Mouse (Mus musculus) CH12.LX (cell line): ENCODE data around the gene Ms4a18.

ENCODE experiments used
- MEF2A ChIP-seq: IDR thresholded peaks from 2 replicates; pipeline ENCODE4 v1.6.1; 2014; ENCODE audit warnings: low read depth, mild to moderate bottlenecking, inconsistent platforms, low read length, improper control_type of control experiment, borderline replicate concordance
- ZNF384 ChIP-seq: IDR thresholded peaks from 2 replicates; pipeline ENCODE4 v1.6.1; 2012; ENCODE audit warnings: low read depth, low read length, improper control_type of control experiment, inconsistent platforms

- TF ChIP-seq ZNF384 = no peak
- no peak for TF ChIP-seq MEF2A
Observed at GRCm38 (mm10) chr19:10988563-10988962, 29.3 kb downstream of the Ms4a18 start.
